Mouse (Mus musculus): ENCODE data around the gene H2-Aa.

DNA sequence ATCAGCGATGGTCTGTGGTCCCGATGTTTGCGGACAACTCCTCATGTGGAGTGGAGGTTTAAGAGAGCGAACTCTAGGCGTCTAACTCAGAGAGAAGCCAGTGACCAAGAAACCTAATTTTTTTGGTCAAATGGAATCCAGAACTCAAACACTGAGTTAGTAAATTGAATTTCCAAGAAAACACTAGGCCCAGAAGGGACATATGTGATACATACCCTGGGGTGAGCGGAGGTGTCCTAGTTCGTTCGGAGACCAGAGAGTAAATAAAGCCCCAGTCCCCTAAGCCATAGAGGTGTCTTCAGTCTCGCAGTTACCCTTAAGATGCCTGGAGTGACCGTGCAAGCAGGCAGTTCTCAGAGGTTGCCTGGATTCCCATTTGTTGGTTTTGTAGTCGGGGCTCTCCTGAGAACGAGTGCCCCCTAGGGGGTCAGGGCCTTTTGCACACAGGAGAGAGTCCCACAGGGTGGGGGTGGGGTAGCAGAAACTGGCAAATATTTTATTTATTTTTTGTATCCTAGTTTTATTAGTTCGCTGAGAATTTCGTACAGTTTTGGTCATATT, 23.7 kb downstream of the H2-Aa start:
- no peak for TF ChIP-seq CTCF (IDR thresholded peaks at IDR 0.05; ENCODE audit: borderline replicate concordance, insufficient read depth, low read depth, low read length)
- no peak for TF ChIP-seq POLR2A (IDR thresholded peaks at IDR 0.05; ENCODE audit: borderline replicate concordance, insufficient read depth, low read length)

Data from cerebellum, adult 2 months (tissue).